Mouse (Mus musculus) olfactory bulb, adult 2 months (tissue): ENCODE data around the gene Slc22a4. TPM values are rescaled to one million over a fixed set of nuclear protein-coding genes. Genes with fewer than 3 reads are reported as not detected.

ENCODE experiments used
- H3K27ac ChIP-seq: fragments of 200-500 bp; 2 replicates; pipeline ENCODE4 v1.5.1; 2012; ENCODE audit warnings: low read depth, low read length; ENCODE audit not compliant: insufficient read depth
- H3K4me1 ChIP-seq: fragments of 200-500 bp; 2 replicates; pipeline ENCODE4 v1.6.1; 2012; ENCODE audit warnings: low read length; ENCODE audit not compliant: control insufficient read depth, insufficient read depth
- H3K4me3 ChIP-seq: fragments of 200-500 bp; 2 replicates; pipeline ENCODE4 v1.5.1; 2012; ENCODE audit warnings: mild to moderate bottlenecking, low read depth, low read length, moderate library complexity; ENCODE audit not compliant: insufficient read depth
- CTCF ChIP-seq: fragments of 200-500 bp; IDR thresholded peaks from 2 replicates; pipeline ENCODE4 v1.5.1; 2012; ENCODE audit warnings: low read depth, mild to moderate bottlenecking, low read length, moderate library complexity; ENCODE audit not compliant: insufficient read depth
- POLR2A ChIP-seq: fragments of 200-500 bp; IDR thresholded peaks from 2 replicates; pipeline ENCODE4 v1.6.1; 2012; ENCODE audit warnings: mild to moderate bottlenecking, low read depth, low read length, moderate library complexity; ENCODE audit not compliant: insufficient read depth
- WGBS: fragments of 180-500 bp; shearing (Covaris S2); methylation state at CpG from one replicate; pipeline ENCODE4 v1.1.7; 2018; 5-methylcytosine and 5-hydroxymethylcytosine counted together
- polyA plus RNA-seq: library from polyadenylated mRNA; stranded (reverse); fragments of >200 nt; gene quantifications from 2 replicates; pipeline ENCODE4 v1.2.4, GENCODE M21; 2012; ENCODE audit warnings: low replicate concordance; ENCODE audit not compliant: missing spikeins, insufficient read depth, insufficient read length

Gene Slc22a4
- polyA plus RNA-seq = not detected in 2 replicates

DNA sequence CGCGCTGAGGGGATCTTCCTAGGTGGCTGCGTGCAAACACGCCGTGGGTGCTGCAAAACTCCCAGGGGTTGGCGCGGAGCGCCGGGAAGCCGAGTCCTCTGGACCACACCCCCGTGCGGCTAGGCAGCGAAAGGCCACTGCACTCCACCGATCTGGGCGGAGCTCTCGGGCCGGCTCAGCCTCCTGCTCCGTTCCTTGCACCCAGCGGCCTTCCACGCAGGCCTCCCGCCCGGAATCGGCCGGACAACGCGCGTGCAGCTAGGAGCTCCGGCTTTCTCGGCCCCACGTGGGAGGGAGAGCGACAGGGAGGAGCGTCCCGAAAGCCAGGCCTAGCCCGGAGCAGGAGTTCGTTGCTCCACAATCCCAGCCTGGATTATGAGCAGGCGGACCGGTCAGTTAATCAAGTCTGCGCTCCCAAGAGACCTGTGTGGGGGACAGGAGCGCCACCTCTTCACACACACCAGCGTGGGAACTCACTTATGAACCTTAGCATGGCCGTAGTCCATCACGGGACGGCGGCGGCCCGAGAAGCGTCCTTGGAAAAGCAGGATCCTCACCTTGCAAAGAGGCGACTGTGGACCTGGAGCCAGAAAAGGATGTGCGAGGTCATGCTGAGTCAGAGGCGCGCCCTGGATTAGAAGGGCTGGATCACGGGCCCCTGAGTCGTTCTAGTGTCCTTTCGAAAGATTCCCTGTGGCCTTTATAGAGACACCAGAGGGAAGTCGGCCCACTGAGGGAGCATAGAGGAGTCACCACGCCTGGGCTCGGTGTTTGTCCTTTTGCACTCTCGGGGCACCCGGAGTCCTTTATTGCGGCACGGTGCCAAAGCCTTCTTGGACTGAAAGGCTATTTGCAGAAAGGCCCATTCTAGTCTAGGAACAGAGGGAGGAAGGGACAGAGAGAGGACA, at the start of gene Slc22a4:
TSS of gene Slc22a4 (minus strand) at position 47 of the 908 bp plus-strand sequence.
- peak within 1 kb of the TSS; percentile 52 for H3K4me3 ChIP-seq
- TF ChIP-seq CTCF = no peak
- no peak within 1 kb of the TSS for H3K27ac ChIP-seq
- 8% methylated on average over 61 of the region's 61 CpGs for WGBS
- H3K4me1 ChIP-seq = peaks cover 15% of the 10 kb centered on the region

DNA sequence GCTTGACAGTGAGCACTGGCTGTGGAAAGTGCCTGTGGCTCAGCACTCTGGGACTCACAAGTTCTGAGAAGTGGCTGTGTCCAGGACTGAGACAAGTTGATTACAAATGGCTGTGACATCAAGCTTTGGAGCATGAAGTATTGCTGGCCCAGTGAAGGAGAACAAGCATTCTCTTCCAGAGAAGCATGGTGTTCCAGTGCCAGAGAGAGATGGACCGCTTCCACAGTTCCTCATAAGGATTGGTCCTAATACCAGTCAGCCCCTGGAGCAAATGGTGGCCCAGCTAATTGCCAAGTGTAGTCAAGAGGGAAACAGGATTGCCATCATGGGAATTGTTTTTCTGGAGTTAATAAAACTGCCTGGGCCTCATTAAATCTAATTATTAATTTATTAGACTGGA, 48.2 kb upstream of the Slc22a4 start:
- no peak for TF ChIP-seq CTCF
- TF ChIP-seq POLR2A = no peak
- H3K4me3 ChIP-seq = no peak overlapping the region
- no peak overlapping the region for H3K27ac ChIP-seq
- H3K4me1 ChIP-seq = peaks cover 9% of the 10 kb centered on the region
- WGBS = 81% methylated on average over 1 of the region's 1 CpGs

DNA sequence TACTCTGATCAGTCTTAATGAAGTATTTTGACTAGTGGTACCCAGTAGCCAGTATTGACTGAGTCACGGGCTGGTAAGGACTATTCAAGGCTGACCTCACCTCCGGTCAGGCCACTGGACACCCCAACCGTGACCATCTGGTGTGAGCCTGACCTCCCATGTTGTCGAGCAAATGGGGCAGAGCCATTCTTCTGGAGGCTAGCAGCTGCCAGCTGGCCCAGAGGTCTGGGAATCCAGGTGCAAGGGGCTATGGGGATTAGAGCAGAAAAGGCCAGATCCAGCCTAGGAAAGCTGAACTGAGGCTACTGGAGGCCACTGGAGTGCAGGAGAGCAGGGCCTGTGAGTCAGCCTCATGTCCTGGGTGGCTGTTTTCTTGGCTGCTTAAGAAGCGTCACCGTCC, 47.5 kb upstream of the Slc22a4 start:
- Histone ChIP-seq H3K4me3 (no peak overlapping the region), H3K27ac (no peak overlapping the region), H3K4me1 (peaks cover 7% of the 10 kb centered on the region)
- WGBS = 64% methylated on average over 6 of the region's 6 CpGs
- no peak for TF ChIP-seq POLR2A

DNA sequence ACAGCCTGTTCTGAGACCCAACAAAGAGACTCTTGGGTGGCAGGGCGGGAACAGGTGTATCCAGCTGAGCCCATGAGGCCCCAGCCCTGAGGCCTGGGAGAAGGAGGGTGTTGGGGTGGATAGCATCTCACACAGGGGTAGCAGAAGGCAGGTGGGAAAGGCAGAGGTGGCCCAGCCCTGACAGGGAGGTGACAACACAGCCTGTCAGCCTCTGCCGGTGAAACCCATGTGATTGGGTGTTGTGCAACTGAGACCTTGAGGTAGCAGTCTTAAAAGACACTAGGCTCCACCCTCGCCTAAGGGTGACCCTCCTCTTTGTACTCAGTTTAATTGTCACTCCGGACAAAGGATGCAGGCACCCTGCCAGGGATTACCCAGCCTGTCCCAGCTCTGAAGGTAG, 45.4 kb upstream of the Slc22a4 start:
- peaks cover 14% of the 10 kb centered on the region for H3K4me1 ChIP-seq
- no peak overlapping the region for H3K4me3 ChIP-seq
- WGBS = 60% methylated on average over 4 of the region's 4 CpGs
- TF ChIP-seq CTCF (no peak), POLR2A (no peak)
- H3K27ac ChIP-seq = no peak overlapping the region

DNA sequence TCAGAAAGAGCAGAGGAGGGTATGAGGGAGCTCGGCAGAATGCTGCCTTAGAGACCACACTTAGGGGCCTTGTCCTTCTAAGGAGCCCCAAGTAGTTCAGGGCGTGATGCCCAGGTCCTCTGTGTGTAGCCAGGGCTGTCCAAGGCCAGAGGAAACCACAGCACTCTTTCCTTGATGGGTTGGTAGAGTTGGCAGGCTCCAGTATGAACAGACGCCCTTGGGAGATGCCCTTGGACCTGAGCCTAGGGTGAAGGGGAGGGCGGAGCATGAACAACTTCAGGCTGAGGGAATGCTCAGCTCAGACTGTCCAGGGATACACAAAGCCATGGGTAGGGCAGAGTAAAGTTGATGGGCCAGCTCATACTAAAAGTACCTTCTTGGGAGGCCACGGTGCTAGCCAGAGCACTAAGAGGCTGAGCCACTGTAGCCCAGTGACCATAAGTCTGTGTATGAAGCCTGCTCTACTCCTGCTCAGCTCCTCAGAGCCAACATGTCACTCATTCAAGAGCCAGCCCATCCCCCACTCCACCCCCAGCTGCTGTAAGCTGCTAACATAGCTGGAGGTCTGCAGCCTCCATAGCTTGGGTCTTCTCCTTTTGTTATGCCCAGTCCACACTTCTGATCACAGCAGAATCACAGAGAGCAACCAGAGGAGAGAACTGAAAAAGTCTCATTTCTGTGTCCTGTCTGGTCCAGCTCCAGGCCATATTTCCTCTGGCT, 44.0 kb upstream of the Slc22a4 start:
- 86% methylated on average over 5 of the region's 5 CpGs for WGBS
- TF ChIP-seq CTCF (no peak), POLR2A (no peak)
- no peak overlapping the region for H3K4me3 ChIP-seq
- H3K27ac ChIP-seq = no peak overlapping the region
- peaks cover 17% of the 10 kb centered on the region for H3K4me1 ChIP-seq

DNA sequence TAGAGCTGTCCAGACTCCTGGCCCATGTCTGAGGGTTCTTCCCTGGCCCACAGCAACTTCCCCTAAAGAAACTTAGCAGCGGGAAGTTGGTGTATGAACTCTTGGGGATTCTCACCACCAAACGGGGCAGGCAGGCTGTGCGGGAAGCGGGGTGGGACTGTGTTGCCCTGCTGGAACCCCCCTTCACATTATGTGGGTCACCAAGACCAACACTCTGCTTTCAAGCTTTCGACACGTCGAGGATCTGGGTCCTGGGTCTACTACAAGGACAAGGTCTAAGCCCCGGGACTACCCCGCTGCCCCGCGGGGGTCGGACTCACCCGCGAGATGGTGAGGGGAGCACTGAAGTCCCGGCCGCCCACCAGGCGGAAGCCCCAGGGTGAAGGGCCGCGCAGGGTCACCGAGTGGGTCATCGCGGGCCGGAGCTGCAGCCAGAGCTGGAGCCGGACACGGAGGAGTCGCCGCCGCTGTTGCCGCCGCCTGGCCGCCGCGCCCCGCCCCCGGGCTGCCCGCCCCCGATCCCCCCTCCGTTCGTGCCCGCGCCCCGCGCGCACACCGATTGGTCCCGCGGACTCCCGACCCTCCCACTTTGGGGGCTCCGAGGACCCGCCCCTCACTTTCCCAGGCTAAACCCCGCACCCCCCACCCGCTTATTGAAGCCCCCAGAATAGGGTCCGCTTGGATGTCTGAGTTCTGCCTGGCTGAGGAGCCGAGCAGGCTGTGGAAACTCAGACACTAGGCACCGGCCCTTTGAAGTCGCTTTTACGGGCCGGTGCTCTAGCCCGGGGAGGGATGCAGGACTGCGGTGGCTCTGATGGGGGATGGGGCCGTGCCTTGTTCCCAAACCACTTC, 40.9 kb upstream of the Slc22a4 start, which contains the start of gene Pdlim4:
TSS of gene Pdlim4 (minus strand) at position 495 of the 852 bp plus-strand sequence.
- no peak for TF ChIP-seq CTCF
- no peak for TF ChIP-seq POLR2A
- peaks cover 13% of the 10 kb centered on the region for H3K4me1 ChIP-seq
- H3K4me3 ChIP-seq = peak within 1 kb of the TSS; percentile 40
- 5% methylated on average over 61 of the region's 61 CpGs for WGBS
- no peak within 1 kb of the TSS for H3K27ac ChIP-seq

DNA sequence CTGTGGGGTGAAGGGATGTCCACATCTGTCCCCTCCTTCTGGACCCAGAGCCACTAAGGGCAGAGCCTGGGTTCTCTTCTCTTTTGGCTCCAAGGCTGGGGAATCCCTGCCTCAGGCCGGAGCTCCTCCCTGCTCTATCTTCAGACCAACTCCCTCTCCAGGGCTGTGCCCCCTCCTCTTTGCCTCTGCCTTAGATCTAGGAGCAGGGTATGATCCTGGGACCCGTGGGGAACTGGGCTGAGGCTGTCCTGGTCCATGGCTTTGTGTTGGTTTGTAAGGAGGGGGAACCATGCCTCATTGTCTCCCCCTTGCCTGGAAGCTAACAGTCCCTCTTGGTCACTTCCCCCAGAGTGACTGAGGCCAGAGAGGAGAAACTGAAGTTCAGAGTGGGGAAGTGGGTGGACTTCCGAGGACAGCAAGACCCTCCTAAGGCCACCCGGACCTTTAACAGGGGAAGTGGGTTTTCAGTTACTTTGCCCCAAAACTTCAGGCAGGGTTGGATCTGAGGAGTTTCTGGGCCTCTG, 40.2 kb upstream of the Slc22a4 start:
- H3K4me1 ChIP-seq = peaks cover 14% of the 10 kb centered on the region
- WGBS = 42% methylated on average over 4 of the region's 4 CpGs

DNA sequence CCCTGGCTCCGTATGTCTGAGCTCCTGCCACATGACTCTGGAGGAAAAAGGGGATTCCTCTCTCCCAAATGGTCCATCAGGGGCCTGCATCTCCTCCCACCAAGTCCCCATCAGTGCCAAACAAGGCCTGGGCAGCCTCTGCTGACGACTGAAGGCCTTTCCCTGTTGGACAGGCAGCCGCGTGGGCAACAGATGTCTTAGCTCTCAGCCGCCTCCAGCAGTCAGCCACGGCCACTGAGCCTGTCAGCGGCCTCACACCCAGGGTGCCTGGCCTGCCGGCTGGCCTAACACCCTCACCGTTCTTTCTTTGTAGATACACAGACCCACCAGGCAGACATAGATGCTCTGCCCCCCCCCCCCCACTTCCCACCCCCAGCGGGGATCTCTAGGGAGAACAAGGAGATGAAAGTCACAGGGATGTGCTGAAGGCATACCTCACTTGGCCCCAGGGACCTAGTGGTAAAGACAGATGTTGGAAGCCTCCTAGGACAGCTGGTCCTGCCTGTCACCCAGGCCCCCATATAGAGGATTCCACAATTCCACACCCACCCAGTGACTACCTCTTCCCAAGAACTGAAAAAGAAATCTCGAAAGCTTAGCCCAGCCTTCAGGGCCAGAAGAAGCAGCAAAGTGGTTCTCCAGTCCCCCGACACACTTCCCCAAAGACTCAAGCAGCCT, 39.6 kb upstream of the Slc22a4 start:
- H3K27ac ChIP-seq = no peak overlapping the region
- peaks cover 17% of the 10 kb centered on the region for H3K4me1 ChIP-seq
- H3K4me3 ChIP-seq = peak overlapping the region; percentile 5; the same call in 1 of the 2 replicates
- 62% methylated on average over 12 of the region's 12 CpGs for WGBS
- TF ChIP-seq POLR2A (no peak), CTCF (no peak)

More for the DNA sequence above, 40.2 kb upstream of the Slc22a4 start:
- TF ChIP-seq CTCF (no peak), POLR2A (no peak)
- Histone ChIP-seq H3K4me3 (peak overlapping the region; percentile 40; the same call in 1 of the 2 replicates), H3K27ac (no peak overlapping the region)
